Mouse (Mus musculus): ENCODE data around the gene Rnaseh2b.

DNA sequence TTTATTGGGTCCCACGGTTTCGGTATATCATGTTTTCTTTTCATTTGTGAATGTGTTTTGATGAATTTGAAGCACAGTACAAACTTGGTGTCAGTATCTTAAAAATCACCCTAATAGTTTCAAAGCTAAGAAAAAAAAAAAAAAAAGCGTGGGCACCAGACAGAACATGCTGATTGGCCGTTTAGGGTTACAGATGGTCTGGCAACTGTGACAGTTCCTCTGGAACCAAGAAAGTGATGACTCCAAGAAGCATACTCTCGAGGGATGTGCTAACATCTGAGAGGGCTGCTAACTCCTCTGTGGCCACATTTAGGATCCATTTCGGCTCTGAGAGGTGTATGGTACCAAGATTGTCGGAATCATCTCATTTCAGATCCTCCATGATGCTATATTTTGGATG is 62.8 kb downstream of the Rnaseh2b start:
- TF ChIP-seq POLR2A (IDR thresholded peaks at IDR 0.05; ENCODE audit: insufficient read depth, low read depth, low read length) = no peak
- TF ChIP-seq CTCF (IDR thresholded peaks at IDR 0.05; ENCODE audit: insufficient read depth, low read depth, low read length) = no peak
